Mouse (Mus musculus): ENCODE measurements around the gene Rph3al.

DNA sequence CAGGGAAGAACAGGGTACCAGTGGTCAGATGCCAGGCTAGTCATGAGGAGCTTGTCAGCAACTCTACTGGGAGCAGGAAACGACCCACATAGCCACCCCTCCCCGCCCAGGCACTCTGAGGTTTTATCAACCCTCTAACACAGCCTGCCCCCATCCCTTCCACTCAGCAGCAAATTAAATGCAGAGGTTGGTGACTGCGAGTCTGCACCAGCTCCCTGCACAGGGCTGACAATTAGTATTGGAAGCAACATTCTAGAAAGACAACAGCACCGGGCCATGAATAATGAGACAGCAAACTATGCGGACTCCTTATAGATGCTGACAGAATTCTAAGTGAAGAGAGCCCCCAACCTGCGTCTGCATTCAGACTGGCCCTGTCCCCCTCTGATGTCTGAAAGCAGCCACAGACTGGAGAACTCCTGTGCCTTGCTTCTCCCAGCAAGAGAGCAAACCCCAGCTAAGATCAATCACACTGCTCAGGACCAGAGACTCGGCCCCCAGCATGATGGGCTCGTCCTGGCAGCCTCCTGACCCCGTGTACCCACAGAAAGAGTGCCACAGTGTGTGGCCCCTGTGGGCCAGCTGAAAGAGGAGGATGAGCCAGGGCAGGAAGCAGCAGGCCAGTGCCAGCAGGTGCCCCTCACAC is 7.7 kb upstream of the Rph3al start:
- no peak for TF ChIP-seq CTCF (conservative IDR thresholded peaks at IDR 0.05; ENCODE audit: insufficient read depth, insufficient read length, low read depth, low read length)
- no peak for TF ChIP-seq POLR2A (IDR thresholded peaks at IDR 0.05; ENCODE audit: low read depth, low read length)
